Mouse (Mus musculus) hindbrain, postnatal 0 days (tissue): Measurements from ENCODE around the gene Rassf1. TPM values are rescaled to one million over a fixed set of nuclear protein-coding genes. Genes with fewer than 3 reads are reported as not detected.
A peak's percentile ranks its signal among the peaks of the same experiment; 100 is the strongest.

Source experiments
- ATAC-seq: fragments of 200-750 bp; cut with Nextera tagmentation; 2 replicates; pipeline ENCODE4 v1.8.0; 2017; ENCODE audit warnings: mild to moderate bottlenecking, moderate TSS enrichment, moderate library complexity
- DNase-seq: peaks from one replicate; pipeline ENCODE4 v3.0.0-alpha.2; 2015; ENCODE audit warnings: low spot score
- H3K27ac ChIP-seq: fragments of 300-500 bp; sonication (generic); 2 replicates; pipeline ENCODE4 v1.5.1; 2014; ENCODE audit warnings: mild to moderate bottlenecking
- H3K27me3 ChIP-seq: fragments of 300-500 bp; sonication (generic); 2 replicates; pipeline ENCODE4 v1.6.1; 2014; ENCODE audit warnings: low read length, mixed read lengths; ENCODE audit not compliant: insufficient read depth
- H3K36me3 ChIP-seq: fragments of 300-500 bp; sonication (generic); 2 replicates; pipeline ENCODE4 v1.6.1; 2014; ENCODE audit warnings: low read length, mixed read lengths; ENCODE audit not compliant: insufficient read depth
- H3K4me1 ChIP-seq: fragments of 300-500 bp; sonication (generic); 2 replicates; pipeline ENCODE4 v1.6.1; 2014; ENCODE audit warnings: antibody characterized with exemption, low read length, mixed read lengths; ENCODE audit not compliant: insufficient read depth
- H3K4me2 ChIP-seq: fragments of 300-500 bp; sonication (generic); 2 replicates; pipeline ENCODE4 v1.6.1; 2014; ENCODE audit warnings: low read depth, mild to moderate bottlenecking, low read length, moderate library complexity, mixed read lengths
- H3K4me3 ChIP-seq: fragments of 300-500 bp; sonication (generic); 2 replicates; pipeline ENCODE4 v1.5.1; 2014; ENCODE audit warnings: low read length
- H3K9ac ChIP-seq: fragments of 300-500 bp; sonication (generic); replicated peaks from 2 replicates; pipeline ENCODE4 v1.6.1; 2014; ENCODE audit warnings: mild to moderate bottlenecking, low read length, moderate library complexity, mixed read lengths
- H3K9me3 ChIP-seq: fragments of 300-500 bp; sonication (generic); 2 replicates; pipeline ENCODE4 v1.6.1; 2016; ENCODE audit warnings: low read length, mixed read lengths
- CTCF ChIP-seq: IDR thresholded peaks from 2 replicates; pipeline ENCODE4 v1.5.1; 2016; ENCODE audit warnings: antibody characterized with exemption, control low read depth, low read depth
- WGBS: fragments of 180-500 bp; shearing (Covaris S2); extraction: QIAGEN DNeasy Blood & Tissue Kit; methylation state at CpG from one replicate; pipeline ENCODE4 v1.1.7; 2014; 5-methylcytosine and 5-hydroxymethylcytosine counted together
- polyA plus RNA-seq: library from polyadenylated mRNA; unstranded; fragments of >200 nt; fragmentation: Nextera tagmentation; extraction: Ambion mirVana; gene quantifications from 2 replicates; pipeline ENCODE4 v1.2.1, GENCODE M21; 2015
- total RNA-seq: library from RNA; depleted of rRNA; stranded (reverse); fragments of >200 nt; gene quantifications from 2 replicates; pipeline ENCODE4 v1.2.3, GENCODE M21; 2014

The Rassf1 gene
- total and polyA plus RNA-seq, 2 experiments from 2014 or later, result 17.6 to 30.3 TPM

GRCm38 (mm10) chr9:107549297-107550074, 1.9 kb upstream of the Rassf1 start:
- Histone ChIP-seq H3K4me3 (no peak overlapping the region), H3K27ac (no peak overlapping the region), H3K4me2 (no peak overlapping the region), H3K9me3 (no peaks in the 10 kb centered on the region), H3K27me3 (0 out of 2 replicates have a peak, but pooled peaks cover 7% of the 10 kb centered on the region), H3K4me1 (peaks cover 30% of the 10 kb centered on the region), H3K9ac (no peak overlapping the region), H3K36me3 (no peaks in the 10 kb centered on the region; the same call in 1 of the 2 replicates)
- WGBS, result 85% methylated on average over 20 of the region's 20 CpGs
- no peak for TF ChIP-seq CTCF
- DNase-seq (no peak), ATAC-seq (no peak)

GRCm38 (mm10) chr9:107550491-107551116, 751 bp upstream of the Rassf1 start:
- ATAC-seq (no peak), DNase-seq (no peak)
- 0 out of 2 replicates have a peak, but pooled peaks cover 7% of the 10 kb centered on the region for H3K27me3 ChIP-seq
- 42% methylated on average over 22 of the region's 23 CpGs for WGBS
- no peaks in the 10 kb centered on the region for H3K36me3 ChIP-seq
- H3K9ac ChIP-seq, result no peak overlapping the region
- peaks cover 31% of the 10 kb centered on the region for H3K4me1 ChIP-seq
- no peak overlapping the region for H3K27ac ChIP-seq
- H3K4me2 ChIP-seq, result peak overlapping the region; percentile 58
- no peaks in the 10 kb centered on the region for H3K9me3 ChIP-seq
- H3K4me3 ChIP-seq, result 0 out of 2 replicates have a peak overlapping the region, but pooled peaks have one; percentile 29
- no peak for TF ChIP-seq CTCF

DNA sequence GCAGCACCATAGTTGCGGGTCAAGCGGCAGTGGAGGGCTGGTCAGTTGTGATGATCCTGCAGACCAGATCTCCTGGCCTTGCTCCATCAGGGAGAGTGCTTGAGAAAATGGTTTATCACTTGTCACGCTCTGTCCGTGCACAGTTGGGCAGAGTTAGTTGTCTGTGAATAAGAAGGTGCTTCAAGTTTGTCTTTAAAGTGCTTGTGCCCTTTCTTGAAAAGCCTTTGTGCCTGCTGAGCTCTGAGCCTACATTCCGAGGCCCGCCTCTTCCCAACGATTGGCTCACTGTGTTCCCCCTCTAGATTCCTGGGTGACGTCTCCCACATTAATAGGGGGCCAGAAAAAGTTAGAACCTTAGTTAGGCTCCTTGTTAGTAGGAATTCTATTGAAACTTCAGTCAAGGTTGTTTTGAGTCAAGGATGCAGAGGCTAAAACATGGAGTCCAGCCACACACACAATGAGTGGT, 568 bp downstream of the Rassf1 start:
- WGBS, result 19% methylated on average over 8 of the region's 8 CpGs
- DNase-seq (no peak), ATAC-seq (no peak)
- Histone ChIP-seq H3K27me3 (0 out of 2 replicates have a peak, but pooled peaks cover 7% of the 10 kb centered on the region), H3K9me3 (no peaks in the 10 kb centered on the region), H3K4me2 (peak overlapping the region; percentile 58), H3K4me3 (peak overlapping the region; percentile 29), H3K9ac (peak overlapping the region; percentile 31), H3K4me1 (peaks cover 40% of the 10 kb centered on the region), H3K36me3 (peaks cover under 1% of the 10 kb centered on the region; the same call in 1 of the 2 replicates), H3K27ac (peak overlapping the region; percentile 23; the same call in 1 of the 2 replicates)
- no peak for TF ChIP-seq CTCF

- no peak for TF ChIP-seq CTCF
- 86% methylated on average over 5 of the region's 5 CpGs for WGBS
- H3K9ac ChIP-seq, result no peak overlapping the region
- no peak overlapping the region; the same call in 1 of the 2 replicates for H3K4me2 ChIP-seq
- H3K4me1 ChIP-seq, result peaks cover 31% of the 10 kb centered on the region
- H3K4me3 ChIP-seq, result no peak overlapping the region
- H3K27me3 ChIP-seq, result 0 out of 2 replicates have a peak, but pooled peaks cover 7% of the 10 kb centered on the region
- DNase-seq, result no peak
- H3K36me3 ChIP-seq, result peaks cover 9% of the 10 kb centered on the region
- no peak for ATAC-seq
- no peaks in the 10 kb centered on the region for H3K9me3 ChIP-seq
- H3K27ac ChIP-seq, result no peak overlapping the region
These were observed 1.5 kb downstream of the Rassf1 start for GRCm38 (mm10) chr9:107552690-107553393.

- Histone ChIP-seq H3K4me1 (peaks cover 31% of the 10 kb centered on the region), H3K27ac (peak overlapping the region; percentile 74), H3K9me3 (no peaks in the 10 kb centered on the region), H3K9ac (peak overlapping the region; percentile 66), H3K4me3 (peak overlapping the region; percentile 64), H3K4me2 (peak overlapping the region; percentile 68), H3K36me3 (peaks cover 18% of the 10 kb centered on the region), H3K27me3 (0 out of 2 replicates have a peak, but pooled peaks cover 7% of the 10 kb centered on the region)
- DNase-seq, result no peak
- peak; percentile 1; the same call in 1 of the 2 replicates for ATAC-seq
- WGBS, result 10% methylated on average over 37 of the region's 37 CpGs
- TF ChIP-seq CTCF, result no peak
These were observed 2.4 kb downstream of the Rassf1 start for GRCm38 (mm10) chr9:107553541-107554318.
